Mouse (Mus musculus): ENCODE data around the gene Trp53rka.

Trp53rka gene

GRCm38 (mm10) chr2:165485826-165486225 is 7.3 kb downstream of the Trp53rka start:
- no peak for DNase-seq (ENCODE audit: low spot score in 2 of 2)

- no peak for DNase-seq (ENCODE audit: low spot score in 2 of 2)
These were observed 9.0 kb downstream of the Trp53rka start for GRCm38 (mm10) chr2:165484152-165484551.

GRCm38 (mm10) chr2:165482003-165482402 is 11.1 kb downstream of the Trp53rka start:
- no peak for DNase-seq (ENCODE audit: low spot score in 2 of 2)

- no peak for DNase-seq (ENCODE audit: low spot score in 2 of 2)
These were observed 17.3 kb downstream of the Trp53rka start for GRCm38 (mm10) chr2:165475850-165476249.

GRCm38 (mm10) chr2:165475412-165475811 is 17.7 kb downstream of the Trp53rka start:
- no peak for DNase-seq (ENCODE audit: low spot score in 2 of 2)

GRCm38 (mm10) chr2:165473003-165473402 is 20.1 kb downstream of the Trp53rka start, which contains the start of gene Slc13a3:
Slc13a3 (minus strand) TSS chr2:165473230.
- DNase-seq (ENCODE audit: low spot score in 2 of 2), result no peak

- DNase-seq (ENCODE audit: low spot score in 2 of 2), result no peak
These were observed 21.2 kb downstream of the Trp53rka start for GRCm38 (mm10) chr2:165471943-165472342.

GRCm38 (mm10) chr2:165470167-165470566 is 23.0 kb downstream of the Trp53rka start:
- DNase-seq (ENCODE audit: low spot score in 2 of 2), result peak in 1 of 2 experiments; percentile 56

GRCm38 (mm10) chr2:165467824-165468452 is 25.2 kb downstream of the Trp53rka start:
- DNase-seq (ENCODE audit: low spot score in 2 of 2), result no peak

- no peak for DNase-seq (ENCODE audit: low spot score in 2 of 2)
These were observed 33.5 kb downstream of the Trp53rka start for GRCm38 (mm10) chr2:165459663-165460062.

- DNase-seq (ENCODE audit: low spot score in 2 of 2), result no peak
These were observed 34.9 kb downstream of the Trp53rka start for GRCm38 (mm10) chr2:165458189-165458588.

GRCm38 (mm10) chr2:165456710-165457109 is 36.4 kb downstream of the Trp53rka start:
- DNase-seq (ENCODE audit: low spot score in 2 of 2), result no peak

GRCm38 (mm10) chr2:165452730-165453693 is 40.1 kb downstream of the Trp53rka start:
- DNase-seq (ENCODE audit: low spot score in 2 of 2), result no peak

GRCm38 (mm10) chr2:165448475-165448874 is 44.6 kb downstream of the Trp53rka start:
- DNase-seq (ENCODE audit: low spot score in 2 of 2), result no peak

- no peak for DNase-seq (ENCODE audit: low spot score in 2 of 2)
These were observed 48.3 kb downstream of the Trp53rka start for GRCm38 (mm10) chr2:165444861-165445260.

GRCm38 (mm10) chr2:165442981-165443380 is 50.1 kb downstream of the Trp53rka start:
- DNase-seq (ENCODE audit: low spot score in 2 of 2), result no peak

- DNase-seq (ENCODE audit: low spot score in 2 of 2), result no peak
These were observed 51.5 kb downstream of the Trp53rka start for GRCm38 (mm10) chr2:165441613-165442012.

All from spleen, postnatal 10 days (tissue).